Mouse (Mus musculus) T-helper 17 cell (primary cell): Measurements from ENCODE around the gene Ctcf.

ENCODE experiments used
- in situ Hi-C, 2 experiments: fragments of 300-600 bp; cut with MboI, MseI; formaldehyde crosslinking; loops; 1 replicate in 1 of 2; 2 replicates in 1 of 2; pipeline ENCODE4 v1.15.1; 2025; ENCODE audit warnings: high pct_unique_total_duplicates in 2 of 2

Gene Ctcf

DNA sequence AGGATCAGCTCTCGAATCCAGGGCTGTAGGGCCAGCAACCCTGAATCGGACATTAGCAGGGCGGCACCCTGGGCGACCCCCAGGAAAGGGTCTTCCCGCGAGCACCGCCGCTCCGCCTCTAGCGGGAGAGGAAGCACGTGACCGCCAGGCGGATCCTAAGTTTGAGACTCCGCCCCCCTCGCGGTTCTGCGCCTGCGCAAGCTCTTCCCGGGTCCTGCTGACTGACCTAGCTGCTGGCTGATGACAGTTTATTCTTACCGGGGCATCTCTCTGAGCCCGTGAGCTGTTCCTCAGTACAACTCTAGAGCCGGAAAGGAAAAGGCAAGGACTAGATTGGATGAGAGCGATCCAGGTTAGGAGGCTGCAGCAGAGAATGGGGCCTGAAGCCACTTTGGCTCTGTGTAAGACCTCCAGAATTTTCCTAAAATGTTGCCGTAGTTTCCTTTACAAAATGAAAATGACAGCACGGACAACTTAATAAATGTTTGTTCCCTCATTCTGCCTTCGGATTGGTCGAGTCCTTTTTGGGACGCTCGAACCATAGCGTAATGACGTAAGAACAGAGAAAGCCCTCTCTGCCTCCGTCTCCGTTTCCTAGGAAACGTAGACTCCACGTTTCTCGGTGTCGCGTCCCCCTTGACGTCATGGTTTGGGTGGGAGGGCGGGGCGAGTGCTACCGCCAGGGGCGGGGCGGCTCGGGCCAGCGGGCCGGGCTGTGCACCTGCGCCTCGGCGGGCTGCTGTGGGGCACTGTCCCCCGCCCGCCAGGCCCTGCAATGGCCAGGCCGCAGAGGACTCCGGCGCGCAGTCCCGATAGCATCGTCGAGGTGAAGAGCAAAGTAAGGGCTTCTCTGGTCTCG is 64.8 kb downstream of the Ctcf start, which contains the start of the genes Acd and Pard6a:
Gene Acd, minus strand, starts transcription at position 137 of the 859 bp plus-strand sequence.
Gene Pard6a, plus strand, starts transcription at position 183 of the 859 bp plus-strand sequence.
- in situ Hi-C loops = no loop called here

DNA sequence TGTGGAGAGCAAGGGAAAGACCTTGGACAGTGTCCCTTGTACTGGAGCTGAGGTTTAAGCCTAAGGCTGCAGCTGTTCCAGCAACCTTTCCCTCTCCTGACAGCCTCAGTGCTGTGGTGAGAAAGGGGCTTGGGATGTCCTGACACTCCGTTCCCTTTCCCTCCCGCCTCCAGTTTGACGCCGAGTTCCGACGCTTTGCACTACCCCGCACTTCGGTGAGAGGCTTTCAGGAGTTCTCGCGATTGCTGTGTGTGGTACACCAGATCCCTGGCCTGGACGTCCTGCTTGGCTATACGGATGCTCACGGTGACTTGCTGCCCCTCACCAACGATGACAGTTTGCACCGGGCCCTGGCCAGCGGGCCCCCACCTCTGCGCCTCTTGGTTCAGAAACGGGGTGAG is 65.6 kb downstream of the Ctcf start:
- in situ Hi-C loops = no loop called here

DNA sequence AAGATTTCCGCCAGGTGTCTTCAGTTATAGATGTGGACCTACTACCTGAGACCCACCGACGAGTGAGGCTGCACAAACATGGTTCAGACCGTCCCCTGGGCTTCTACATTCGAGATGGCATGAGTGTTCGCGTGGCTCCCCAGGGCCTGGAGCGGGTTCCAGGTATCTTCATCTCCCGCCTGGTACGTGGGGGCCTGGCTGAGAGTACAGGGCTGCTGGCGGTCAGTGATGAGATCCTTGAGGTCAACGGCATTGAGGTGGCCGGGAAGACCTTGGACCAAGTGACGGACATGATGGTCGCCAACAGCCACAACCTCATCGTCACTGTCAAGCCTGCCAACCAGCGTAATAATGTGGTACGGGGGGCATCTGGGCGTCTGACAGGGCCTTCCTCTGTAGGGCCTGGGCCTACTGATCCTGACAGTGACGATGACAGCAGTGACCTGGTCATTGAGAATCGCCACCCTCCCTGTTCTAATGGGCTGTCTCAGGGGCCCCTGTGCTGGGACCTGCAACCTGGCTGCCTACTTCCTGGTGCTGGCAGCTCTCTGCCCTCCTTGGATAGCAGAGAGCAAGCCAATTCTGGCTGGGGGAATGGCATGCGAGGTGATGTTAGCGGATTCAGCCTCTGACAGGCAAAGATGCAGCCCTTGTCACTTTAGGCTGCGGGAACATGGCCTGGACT is 66.5 kb downstream of the Ctcf start:
- in situ Hi-C loops = no loop called here

DNA sequence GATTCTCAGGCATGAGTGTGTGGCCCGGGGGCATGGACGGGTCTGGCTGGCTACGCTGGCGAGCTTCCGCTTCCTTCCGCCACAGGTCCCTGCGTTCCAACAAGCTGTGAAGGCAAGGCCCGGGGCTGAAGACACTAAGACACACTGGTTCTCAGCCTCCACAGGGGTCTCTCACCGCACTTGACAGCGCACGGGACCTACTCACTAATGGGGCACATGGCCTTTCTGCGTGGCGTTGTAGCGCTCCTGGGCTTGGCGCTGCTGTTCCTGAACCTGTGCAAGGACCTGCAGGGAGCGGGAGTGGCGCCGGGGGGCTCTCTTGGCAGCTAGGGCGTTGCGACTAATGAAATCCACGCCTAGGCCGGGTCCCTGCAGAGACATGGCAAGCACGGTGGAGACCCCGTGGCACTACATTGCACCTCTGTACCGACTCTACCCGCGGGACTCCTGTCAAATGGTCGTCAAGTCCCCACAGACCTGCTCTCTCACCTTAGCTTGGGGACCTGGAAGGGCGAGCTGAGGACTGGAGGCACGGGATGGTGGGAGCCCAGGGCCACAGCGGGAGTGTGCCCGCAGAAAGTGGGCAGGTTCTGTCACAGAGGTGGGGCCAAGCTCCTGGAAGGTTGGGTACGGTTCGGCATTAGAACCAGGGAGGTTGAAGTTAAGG is 67.9 kb downstream of the Ctcf start:
- in situ Hi-C loops = no loop called here

DNA sequence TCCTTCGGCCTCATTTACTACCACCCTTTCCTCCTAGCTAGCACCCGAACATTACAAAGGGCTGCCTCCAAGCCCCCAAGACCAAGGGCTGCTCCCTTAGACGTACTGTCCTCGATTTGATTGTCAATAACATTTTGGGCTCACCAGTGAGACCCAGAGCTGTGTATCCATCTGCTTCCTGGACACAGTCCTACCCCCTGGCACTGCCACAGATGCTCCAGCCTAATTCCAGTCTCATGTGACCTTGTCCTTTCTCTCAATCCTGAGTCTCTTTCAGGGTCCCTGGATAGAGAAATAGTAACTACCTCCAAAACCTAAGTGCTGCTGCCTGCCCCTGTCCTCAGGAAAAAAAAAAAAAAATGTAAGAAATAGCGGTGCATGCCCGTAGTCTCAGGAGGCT is 68.6 kb downstream of the Ctcf start:
- in situ Hi-C loops = no loop called here

DNA sequence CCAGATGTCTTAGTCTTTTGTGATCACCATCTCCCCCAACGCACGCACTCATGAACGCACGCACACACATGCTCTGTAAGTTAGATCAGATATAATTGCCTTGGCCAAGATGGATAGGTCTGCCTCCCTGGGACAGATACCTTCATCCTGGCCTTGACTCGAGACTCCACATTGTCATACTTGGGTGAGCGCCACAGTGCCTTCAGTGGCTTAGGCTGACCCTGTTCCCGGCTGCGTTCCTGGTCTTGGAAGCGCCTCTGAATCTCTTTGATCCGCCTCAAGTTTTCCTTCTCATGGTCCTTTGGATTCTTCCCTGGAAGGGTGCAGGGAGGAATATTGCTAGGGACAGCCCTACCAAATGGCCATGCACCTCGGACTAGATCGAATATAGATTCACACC is 70.1 kb downstream of the Ctcf start:
- in situ Hi-C loops = no loop called here

DNA sequence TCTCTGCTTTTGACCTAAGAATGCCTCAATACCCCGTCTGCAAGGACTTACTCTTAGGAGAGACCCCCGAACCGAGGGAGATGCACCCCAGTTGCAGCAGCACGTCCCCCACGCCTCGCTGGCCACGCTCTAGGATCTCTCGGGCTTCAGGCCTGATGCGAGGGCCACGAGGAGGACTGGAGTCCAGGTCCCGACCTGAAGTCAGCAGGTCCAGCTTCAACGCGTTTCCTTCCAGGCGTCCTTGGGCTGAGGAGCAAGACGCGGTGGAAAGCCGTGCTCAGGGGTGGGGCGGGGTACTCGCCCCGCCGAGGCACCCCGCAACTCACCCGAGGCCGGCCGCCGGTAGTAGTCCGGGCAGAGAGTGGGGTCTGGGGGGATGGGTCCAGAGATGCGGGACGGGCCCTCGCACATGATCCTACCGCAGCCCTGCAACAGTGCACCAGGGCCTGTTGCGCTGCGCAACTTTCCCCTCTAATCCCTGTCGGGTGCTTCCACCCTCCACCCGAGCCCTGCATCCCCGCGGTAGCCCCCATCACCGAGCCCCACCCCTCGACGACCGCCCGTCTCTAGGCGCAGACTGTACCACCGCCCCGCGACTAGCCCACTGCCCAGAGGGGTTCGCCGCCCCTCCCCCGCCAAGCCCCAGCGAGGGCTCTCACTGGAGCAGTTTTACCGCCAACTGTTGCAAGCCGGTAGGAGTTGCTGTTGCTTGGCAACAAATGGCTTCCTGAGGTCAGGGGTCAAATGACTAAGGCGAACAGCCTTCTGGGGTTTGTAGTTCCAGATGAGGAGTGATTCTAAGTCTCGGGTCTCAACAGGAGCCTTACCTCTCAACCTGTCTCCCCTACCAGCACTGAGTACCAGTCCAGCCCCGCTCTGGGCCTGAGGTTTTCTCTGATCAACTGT is 71.4 kb downstream of the Ctcf start, which contains the start of the genes 4933405L10Rik and Enkd1:
Gene 4933405L10Rik, plus strand, starts transcription at position 158 of the 906 bp plus-strand sequence.
Gene Enkd1, minus strand, starts transcription at position 713 of the 906 bp plus-strand sequence.
- in situ Hi-C loops = no loop called here

DNA sequence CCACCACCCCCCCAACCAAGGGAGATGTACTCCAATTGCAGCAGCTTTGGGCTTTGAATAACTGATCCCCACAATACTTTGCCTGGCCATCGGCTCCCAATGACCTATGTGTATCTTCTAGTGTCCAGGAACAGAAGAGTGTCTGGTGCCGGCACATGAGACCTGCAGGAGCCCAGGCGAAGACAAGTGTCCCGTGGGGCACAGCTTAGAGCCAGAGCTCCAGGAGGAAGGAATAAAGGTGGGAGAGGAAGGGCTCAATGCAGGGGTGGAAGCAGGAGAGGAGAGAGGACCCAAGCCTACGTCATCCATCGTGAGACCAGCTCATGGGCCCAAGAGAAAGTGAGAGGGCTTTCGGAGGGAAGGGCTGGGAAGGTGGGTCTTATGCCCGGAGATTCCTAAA is 72.3 kb downstream of the Ctcf start:
- in situ Hi-C loops = no loop called here

DNA sequence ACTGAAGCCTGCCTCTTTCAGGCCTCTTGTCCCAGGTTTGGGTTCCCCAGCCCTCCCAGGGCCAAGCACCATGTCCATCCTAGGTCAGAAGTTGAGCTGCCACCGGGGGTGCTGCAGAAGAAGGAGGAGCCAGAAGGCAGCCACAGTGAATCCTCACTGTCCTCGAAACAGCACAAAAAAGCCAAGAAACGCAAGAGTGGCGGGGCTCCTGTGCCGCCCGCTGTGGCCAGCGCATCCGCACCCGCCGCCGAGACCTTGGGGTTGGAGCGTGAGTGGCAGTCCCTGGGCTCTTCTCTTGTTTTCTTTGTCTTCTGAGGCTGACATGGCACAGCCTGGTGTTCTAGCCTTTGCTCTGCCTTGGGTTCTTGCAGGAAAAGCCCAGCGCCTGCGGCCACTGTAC is 72.9 kb downstream of the Ctcf start:
- in situ Hi-C loops = no loop called here

DNA sequence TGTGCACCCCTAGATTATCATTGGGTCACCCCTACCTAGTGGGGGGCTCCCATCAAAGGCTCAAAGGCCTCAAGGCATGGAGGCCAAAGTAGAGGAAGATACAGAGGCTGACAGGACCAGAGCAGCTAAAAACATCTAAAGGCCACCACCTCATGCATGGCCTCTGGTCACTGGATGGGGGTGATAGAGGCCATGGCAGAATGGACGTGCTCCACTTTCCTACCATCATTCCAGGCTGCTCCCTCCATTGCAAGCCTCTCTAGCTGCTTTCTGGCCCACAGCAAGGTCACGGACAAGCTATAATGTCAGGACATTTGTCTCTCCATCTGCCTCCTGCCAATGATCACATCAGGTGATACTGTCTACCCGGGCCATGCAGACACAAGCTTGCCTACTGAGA is 75.9 kb downstream of the Ctcf start:
- in situ Hi-C loops = loop anchor here (5.0 kb wide), 3 partner anchors 70 to 225 kb away; partner anchors contain the start of genes Ctrl (in 1 of the 2) and Psmb10 (in 1 of the 2)

DNA sequence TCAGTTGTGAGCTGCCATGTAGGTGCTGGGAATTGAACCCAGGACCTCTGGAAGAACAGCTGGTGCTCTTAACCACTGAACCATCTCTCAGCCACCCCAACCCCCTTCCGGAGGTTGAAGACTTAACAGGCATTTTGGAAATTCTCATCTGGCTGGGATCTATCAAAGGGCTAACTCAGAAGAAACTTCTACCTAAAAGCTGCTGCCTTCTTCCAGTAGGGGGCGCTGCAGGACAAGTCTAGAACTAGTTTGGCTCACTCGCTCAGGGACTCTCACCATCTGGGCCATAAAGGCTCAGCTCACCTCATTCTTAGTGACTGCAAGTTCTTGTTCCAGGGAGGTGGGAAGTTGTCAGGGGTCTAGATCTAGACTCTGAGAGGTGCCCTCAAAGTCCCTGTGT is 77.8 kb downstream of the Ctcf start:
- in situ Hi-C loops = loop anchor here (5.0 kb wide), 3 partner anchors 68 to 223 kb away; partner anchors contain the start of genes Ctrl (in 1 of the 2) and Psmb10 (in 1 of the 2)

DNA sequence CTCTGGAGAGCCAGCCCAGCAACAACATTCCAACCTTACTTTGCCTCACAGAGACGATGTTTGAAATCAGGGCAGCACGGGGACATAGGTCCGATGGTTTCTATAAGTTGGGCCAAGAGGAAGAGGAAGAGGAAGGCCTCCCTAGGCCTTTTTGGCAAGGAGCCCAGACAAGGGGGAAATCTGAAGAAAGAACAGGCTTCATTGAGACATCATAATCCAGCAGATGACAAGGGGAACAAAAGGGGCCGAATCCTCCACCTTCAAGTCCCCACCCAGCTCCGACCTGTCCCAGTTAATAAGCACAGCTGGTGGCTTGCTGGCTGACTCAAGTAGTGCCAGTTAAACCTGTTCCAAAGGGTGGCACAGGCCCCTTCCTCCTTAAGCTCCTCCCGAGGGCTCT is 78.7 kb downstream of the Ctcf start:
- in situ Hi-C loops = no loop called here

DNA sequence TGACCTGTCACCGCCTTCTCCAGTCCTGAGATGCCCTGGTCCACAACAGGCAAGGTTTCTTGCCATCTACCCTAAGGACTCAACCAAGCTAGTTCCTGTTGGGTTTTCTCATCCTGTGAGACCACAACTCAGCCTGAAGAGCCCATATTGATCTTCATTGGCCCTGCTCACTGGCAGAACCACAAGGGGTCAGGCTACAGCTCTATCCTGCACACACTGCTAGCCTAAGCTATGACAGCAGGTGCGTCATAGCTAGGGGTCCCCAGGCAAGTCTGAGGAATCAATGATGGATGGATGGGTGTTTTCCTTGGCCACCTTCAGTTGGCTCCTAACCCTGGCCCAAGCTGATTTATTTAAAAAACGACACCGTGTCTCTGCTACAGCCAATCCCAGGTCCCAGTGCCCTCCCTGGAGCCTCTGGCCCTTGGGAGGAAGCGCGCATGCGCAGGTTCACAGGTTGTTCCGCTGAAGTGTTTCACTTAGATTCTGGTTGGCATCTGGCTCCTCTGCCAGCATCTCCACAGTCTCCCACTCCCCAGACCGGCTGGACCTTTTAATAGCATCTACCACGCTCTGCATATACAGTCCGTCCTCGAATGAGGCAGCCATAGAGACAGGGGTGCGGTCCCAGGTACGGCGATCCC is 80.1 kb downstream of the Ctcf start:
- in situ Hi-C loops = no loop called here

DNA sequence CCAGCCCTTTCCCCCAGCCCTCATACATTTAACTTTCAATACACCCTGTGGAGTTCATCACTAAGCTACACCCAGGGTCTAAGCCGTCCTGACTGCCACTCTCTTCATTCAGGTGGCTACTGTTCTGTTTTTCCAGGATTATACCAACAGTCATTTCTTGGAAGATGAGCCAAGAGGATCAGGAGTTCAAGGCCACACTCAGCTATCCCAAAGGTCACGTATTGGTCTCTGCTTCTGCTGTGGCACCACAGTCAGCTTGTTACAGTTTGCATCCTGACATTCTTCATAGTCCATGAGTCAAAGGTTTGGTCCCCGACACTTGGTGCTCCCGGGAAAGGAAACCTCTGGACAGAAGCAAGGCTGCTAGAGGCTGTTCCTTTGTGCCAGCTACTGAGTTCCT is 83.3 kb downstream of the Ctcf start:
- in situ Hi-C loops = no loop called here

DNA sequence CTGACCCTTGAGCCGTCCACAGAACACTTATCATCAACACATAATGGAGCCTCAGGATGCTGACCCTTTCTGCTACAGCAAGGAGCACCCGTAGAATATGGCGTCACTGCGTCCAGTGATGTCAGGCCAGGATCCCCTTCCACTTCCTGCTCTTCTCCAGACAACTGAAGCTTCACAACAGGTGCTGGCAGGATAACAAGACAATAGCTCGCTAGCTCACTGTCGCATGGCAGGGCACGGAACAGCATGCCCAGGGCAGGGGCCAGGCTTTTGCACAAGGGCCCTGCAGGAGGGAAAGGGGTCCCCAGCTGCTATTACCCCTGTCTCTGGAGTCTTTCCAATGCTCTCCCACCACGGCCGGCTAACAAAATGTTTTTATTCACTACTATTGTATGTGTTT is 86.5 kb downstream of the Ctcf start:
- in situ Hi-C loops = no loop called here

DNA sequence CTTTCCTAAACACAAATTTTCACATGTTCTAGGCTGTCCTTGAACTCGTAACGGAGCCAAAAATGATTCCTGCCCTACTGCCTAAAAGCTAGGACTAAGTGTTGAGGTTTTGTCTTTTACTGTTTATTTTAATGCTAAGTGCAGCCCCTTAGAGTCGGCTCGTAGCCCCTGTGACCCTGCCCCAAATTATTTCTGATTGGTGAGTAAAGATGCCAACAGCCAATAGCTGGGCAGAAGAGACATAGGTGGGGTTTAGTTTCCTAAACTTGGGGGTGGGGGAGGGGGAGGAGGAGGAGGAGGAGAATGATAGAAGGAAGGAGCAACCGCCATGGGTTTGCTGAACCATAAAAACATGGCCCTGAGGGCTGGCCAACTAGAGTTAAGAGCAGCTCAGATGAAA is 89.4 kb downstream of the Ctcf start:
- in situ Hi-C loops = no loop called here

DNA sequence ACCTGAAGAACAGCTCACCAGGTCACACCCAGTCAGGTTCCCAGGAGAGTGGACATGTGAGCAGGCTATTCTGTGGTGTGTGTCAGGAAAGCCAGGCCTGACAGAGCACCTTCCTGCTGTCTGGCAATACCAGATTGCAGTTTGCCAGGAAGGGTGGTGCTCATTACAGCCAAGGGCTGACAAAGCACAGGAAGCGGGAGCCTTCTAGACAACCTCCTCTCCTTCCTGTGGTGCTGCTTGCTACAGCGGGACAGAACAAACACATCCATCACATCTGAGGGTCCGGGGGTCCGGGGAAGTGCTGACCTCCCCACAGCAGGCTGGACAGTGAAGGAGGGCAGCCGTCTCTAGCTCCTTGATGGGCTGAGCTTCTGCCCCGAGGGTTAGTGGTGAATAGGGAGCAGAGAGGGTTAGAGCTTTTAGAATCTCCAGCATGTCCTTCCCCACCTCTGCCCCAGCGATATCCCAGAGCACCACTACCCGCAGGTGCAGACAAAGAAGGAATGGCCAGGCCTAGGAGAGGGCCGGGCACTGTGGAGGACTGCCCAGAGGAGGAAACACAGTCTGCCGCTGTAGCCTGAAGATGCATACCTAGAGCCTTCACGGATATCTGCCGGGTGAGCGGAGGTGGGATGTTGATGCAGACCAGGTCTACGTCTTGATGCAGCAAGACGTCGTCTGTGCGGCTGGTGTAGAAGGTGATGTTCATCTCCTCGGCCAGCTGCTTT is 91.2 kb downstream of the Ctcf start:
- in situ Hi-C loops = no loop called here

DNA sequence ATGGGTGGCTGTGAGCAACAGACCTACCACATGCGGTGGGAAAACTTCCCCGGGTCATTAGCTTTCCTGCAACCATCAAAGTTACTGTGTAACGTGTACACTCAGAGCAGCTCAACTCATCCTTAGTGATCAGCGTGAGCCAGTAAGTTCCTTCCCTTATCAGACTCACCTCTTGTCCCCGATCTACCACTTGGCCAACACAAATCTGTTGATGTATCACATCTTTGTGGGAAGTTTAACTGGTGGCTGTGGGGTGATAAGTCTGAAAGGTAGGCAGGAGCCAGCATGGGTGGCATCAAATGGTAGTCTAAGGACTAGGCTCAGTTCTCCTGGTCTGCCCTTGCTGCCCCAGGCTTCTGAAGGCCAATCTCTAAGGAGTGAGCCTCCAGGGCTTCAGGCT is 95.8 kb downstream of the Ctcf start:
- in situ Hi-C loops = no loop called here
